Mouse (Mus musculus) thymus, postnatal 4 days (tissue): Measurements from ENCODE around the gene Gm49387.

ENCODE experiments used
- DNase-seq: peaks from one replicate; pipeline ENCODE4 v3.0.0; 2021

Gm49387 gene

GRCm38 (mm10) chr14:31572561-31573175, 68.0 kb downstream of the Gm49387 start:
- no peak for DNase-seq

GRCm38 (mm10) chr14:31571419-31571818, 69.3 kb downstream of the Gm49387 start:
- peak; percentile 54 for DNase-seq

- DNase-seq: peak; percentile 60
These were observed 70.3 kb downstream of the Gm49387 start for GRCm38 (mm10) chr14:31570131-31570951.

DNA sequence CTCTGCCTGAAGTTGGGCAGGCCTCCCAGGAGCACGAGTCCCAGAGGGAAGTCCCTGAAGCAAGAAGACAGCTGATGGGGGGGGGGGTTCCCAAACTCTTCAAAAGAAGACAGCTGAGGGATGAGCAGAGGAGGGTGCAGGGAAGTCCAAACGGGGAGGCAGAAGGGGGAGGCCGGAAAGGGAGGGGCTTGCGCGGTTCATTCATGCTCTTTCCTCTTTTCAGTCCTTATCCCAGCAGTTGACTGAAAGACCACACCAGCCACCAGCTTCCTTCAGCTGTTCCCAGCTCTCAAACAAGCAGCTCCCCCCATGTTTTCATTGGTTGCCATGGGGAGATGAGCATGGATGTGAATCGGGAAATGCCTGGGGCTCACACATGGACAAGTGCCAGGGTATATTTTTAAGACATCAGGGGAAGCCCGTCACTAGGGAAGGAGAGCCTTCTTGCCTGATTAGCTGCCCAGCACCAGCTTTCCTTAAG, 71.5 kb downstream of the Gm49387 start:
- DNase-seq: peak; percentile 75

DNA sequence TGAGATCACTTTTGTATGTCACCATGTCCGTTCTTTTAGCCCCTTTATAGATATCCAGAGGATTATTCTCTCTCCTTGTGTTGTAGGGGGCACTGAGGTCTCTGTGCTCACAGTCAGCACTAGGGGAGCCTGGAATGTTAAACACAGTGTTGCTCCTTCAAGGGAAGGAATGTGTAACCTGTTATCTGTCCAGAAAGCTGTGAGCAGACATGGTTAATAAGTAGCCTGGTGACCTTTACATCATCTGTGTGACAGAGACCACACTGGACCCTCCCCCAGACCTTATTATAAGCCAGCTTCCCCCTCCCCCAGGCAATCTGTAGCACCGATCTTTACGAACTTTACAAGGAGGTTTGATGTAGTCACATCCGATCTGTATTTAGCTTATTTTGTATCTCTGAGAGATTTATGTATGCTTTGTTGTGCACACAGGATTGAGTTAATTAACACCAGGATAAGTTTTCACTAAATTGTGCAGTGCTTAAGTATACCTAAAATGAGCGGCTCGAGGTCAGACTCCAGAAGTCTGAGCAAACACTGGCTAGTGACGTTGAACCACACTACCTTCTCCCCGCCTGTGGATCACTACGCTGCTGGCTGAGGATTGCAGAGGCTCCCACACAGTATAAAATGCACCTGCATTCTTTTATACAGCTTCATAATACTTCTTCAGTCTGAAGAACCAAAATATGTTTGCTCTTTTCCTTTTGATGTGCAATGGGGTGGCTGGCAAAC, 75.0 kb downstream of the Gm49387 start:
- DNase-seq: no peak

- no peak for DNase-seq
These were observed 76.1 kb downstream of the Gm49387 start for GRCm38 (mm10) chr14:31564452-31565179.

- DNase-seq: no peak
These were observed 79.8 kb downstream of the Gm49387 start for GRCm38 (mm10) chr14:31560886-31561285.

DNA sequence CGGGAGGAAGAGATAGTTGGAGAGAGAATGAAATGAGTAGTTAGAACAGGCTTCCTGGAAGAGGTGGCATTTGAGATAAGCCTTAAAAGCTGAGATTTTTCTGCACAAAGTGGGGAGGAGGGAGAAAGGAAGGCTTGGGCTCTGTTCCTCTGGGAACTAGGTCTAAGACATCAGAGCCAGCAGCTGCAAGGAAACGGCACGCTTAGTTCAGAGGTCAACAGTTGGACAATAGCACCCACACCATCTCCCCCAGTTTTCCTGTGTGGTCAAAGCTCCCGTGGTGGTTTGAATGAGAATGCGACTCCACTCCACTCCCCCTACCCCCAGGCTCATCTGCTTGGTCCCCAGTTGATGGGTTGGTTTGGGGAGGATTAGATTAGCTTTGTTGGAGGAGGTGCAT, 81.5 kb downstream of the Gm49387 start:
- DNase-seq: no peak

- no peak for DNase-seq
These were observed 82.9 kb downstream of the Gm49387 start for GRCm38 (mm10) chr14:31557784-31558183.

DNA sequence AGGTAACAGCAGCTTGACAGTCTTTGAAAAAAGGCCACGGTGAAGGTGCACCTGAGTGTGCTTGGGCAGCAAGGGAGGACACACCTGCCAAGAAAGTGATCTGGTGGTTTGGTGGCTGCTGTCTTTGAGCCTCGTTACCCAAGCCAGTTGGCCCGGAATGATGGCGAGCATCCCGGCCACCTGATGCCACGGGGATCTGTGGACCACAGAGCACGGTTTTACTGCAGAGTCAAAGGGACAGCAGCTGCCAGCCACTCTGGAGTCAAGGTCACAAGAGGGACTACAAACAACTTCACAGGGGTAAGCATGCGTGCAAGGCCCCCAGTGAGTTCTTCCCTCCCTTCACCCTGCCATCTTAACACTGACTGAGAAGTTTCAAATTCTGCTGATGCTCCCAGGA, 83.4 kb downstream of the Gm49387 start:
- DNase-seq: peak; percentile 61

GRCm38 (mm10) chr14:31556526-31557260, 84.0 kb downstream of the Gm49387 start:
- peak; percentile 58 for DNase-seq

DNA sequence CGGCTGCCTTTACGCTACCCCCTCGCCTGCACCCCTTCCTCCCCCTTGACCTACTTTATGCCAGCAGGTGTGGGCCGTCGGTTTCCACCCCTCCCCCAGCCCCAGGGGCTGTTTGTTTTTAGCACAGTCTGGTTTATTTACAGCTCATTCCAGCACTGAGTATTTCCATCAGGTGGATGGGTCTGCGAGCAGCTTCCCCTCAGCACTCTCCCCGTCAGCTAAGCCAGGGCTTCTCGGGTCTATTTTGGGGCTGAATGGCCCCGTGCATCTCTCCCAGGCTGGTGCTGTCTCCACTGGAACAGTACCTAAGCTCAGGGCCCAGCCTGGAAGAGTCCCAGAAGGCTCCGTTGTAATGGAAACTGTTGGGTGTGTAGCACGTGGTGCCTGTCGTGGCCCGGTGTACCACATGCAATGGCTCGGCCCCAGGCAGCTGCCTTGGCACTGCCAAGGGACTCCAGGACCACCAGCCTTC, 84.7 kb downstream of the Gm49387 start:
- peak; percentile 94 for DNase-seq

- peak; percentile 81 for DNase-seq
These were observed 85.7 kb downstream of the Gm49387 start for GRCm38 (mm10) chr14:31555021-31555420.

GRCm38 (mm10) chr14:31543885-31544442, 96.7 kb downstream of the Gm49387 start:
- DNase-seq: no peak

GRCm38 (mm10) chr14:31537298-31537697, 103.4 kb downstream of the Gm49387 start:
- peak; percentile 37 for DNase-seq

DNA sequence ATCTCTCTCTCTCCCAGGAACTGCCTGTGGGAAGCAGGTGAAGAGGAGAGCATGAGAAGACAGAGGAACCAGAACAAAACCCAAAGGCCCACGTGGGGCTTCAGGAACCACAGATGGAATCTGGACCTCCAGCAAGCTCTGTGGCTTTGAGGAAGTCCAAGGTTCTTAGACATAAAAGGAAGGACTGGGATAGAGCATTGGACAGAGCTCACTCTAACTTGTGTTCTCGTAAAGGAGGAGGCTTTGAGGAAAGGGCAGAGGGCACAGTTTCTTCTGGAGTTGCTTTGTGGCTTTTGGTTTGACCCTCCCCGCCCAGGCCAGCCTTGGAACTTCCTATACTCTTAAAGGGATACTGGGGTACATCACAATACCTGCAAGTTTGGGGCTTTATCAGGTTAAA, 108.0 kb downstream of the Gm49387 start:
- peak; percentile 47 for DNase-seq

DNA sequence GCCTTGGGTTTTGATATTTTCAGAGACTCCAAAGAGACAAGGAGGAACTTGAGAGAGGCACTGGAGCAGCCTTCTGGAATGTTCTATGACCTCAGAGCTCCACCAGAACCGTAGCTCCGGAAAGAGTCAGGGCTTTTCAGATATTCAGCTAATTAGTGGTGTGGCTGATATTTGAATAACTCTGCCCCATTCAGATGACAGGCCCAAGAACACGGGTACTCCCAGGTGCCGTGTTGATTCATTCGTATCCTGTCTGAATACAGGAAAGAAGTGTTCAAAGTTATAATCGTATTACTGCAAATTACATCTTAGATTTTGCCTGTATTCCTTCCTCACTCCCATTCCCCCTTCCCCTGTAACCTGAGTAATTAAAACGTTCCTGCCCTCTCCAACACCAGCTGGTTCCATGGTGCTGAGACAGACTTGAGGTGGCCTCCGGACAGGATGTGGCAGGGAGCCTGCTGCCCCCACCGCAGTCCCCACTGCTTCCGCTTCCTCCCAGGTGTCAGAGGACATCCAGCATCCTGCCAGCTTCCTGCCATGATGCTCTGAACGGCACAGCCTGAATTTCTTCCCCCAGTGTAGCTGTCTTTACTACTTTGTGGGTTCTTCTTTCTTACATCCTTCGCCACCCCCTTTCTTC, 109.1 kb downstream of the Gm49387 start:
- peak; percentile 84 for DNase-seq

GRCm38 (mm10) chr14:31530847-31531246, 109.8 kb downstream of the Gm49387 start:
- DNase-seq: no peak

GRCm38 (mm10) chr14:31525040-31525810, 115.5 kb downstream of the Gm49387 start:
- no peak for DNase-seq

DNA sequence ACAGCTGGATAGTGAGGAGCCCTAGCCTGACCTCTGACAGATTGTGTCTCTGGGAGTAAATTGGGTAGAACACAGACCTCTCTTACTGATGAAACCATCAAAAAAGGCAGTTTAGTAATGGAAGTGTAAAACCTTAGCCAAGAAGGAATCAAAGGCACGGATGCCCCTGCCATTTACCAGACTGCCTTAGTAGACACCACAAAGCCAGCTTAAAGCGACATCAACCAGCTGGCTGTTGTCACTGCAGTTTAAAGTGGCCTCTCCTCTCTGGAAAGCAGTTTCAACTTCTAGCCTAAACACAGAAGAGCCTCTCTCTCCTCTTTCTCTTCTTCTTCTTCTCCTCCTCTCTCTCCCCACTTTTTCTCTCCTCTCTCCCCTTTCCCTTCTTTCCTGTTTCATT, 119.4 kb downstream of the Gm49387 start:
- DNase-seq: peak; percentile 71
